Mouse (Mus musculus): Measurements from ENCODE around the gene Nebl. TPM values are rescaled to one million over a fixed set of nuclear protein-coding genes. Genes with fewer than 3 reads are reported as not detected.

Gene Nebl
- polyA plus RNA-seq, 1 experiment = 0.08 TPM

DNA sequence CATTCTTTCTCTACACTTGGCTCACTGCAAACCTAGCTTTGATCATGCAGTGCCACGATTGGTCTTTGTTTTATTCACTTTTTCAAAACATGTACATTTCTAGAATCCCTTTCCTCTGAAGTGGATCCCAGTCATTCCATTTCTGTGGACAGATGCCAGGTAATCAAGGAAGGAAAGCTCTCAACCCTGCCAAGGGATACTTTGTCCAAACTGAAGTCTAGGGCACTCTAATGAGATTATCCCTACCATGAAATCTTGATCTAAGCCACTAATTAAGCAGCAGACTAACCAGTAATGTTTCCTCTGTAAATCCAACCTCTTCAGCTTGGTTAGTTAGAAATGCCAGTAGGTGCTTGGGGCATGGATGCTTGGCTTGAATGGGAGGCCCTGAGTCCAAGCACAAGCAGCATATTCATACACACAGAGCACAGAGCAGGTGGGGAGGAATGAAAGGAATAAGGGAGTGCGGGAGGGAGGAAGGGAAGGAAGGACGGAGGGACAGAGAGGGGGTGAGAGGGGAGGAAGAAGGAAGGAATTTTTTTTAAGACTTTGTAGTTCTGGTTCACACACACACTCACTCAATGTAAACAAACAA lies 184.8 kb downstream of the Nebl start:
- Histone ChIP-seq H3K4me2 (ENCODE audit: low read depth) (no peak overlapping the region), H3K36me3 (ENCODE audit: control insufficient read depth, insufficient read depth) (no peaks in the 10 kb centered on the region), H3K4me3 (no peak overlapping the region), H3K27me3 (ENCODE audit: control insufficient read depth, insufficient read depth, insufficient read length) (no peaks in the 10 kb centered on the region), H3K79me2 (ENCODE audit: control insufficient read depth, insufficient read depth) (no peaks in the 10 kb centered on the region), H3ac (ENCODE audit: control insufficient read depth, insufficient read length) (no peak overlapping the region)
- TF ChIP-seq POLR2A (IDR thresholded peaks at IDR 0.05; ENCODE audit: insufficient read length, low read depth) (no peak), MYOG (IDR thresholded peaks at IDR 0.05; ENCODE audit: control insufficient read depth in 1 of 3, insufficient read depth in 1 of 3, insufficient read length in 2 of 3, low read depth in 2 of 3) (no peak), POLR2AphosphoS2 (IDR thresholded peaks at IDR 0.05; ENCODE audit: insufficient read length, low read depth) (no peak), CEBPB (IDR thresholded peaks at IDR 0.05; ENCODE audit: insufficient read depth, poor library complexity, severe bottlenecking) (no peak), SRF (IDR thresholded peaks at IDR 0.05; ENCODE audit: control insufficient read depth, insufficient read length, low read depth) (no peak), MAX (IDR thresholded peaks at IDR 0.05; ENCODE audit: low read depth) (no peak), MYOD1 (IDR thresholded peaks at IDR 0.05; ENCODE audit: control insufficient read depth in 1 of 3, insufficient read length in 2 of 3, low read depth in 2 of 3) (no peak), TCF3 (IDR thresholded peaks at IDR 0.05; ENCODE audit: insufficient read length, low read depth) (no peak), TCF12 (IDR thresholded peaks at IDR 0.05; ENCODE audit: insufficient read depth, poor library complexity, severe bottlenecking) (no peak), REST (IDR thresholded peaks at IDR 0.05; ENCODE audit: insufficient read depth, insufficient read length) (no peak), USF1 (IDR thresholded peaks at IDR 0.05; ENCODE audit: low read depth) (no peak), E2F4 (IDR thresholded peaks at IDR 0.05; ENCODE audit: insufficient read depth) (no peak)

DNA sequence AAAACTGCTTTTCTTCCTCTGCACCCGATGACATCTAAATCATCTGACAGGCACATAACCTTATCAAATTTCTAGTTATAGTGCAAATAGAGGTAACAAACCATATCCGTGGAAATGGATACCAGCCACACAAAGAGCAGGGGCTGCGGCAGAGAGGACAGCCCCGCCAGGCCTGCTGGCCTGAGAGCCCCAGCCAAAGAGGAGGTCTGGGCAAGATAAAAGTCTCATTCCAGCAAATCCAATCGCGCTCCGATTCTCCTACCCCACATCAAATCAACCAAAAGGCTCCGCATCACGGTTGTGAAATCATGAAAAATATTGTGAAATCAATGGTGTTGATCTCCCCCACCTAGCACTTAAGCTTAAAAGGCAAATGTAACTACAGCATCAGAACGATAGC lies 191.5 kb downstream of the Nebl start:
- Histone ChIP-seq H3K79me2 (ENCODE audit: control insufficient read depth, insufficient read depth) (no peaks in the 10 kb centered on the region), H3ac (ENCODE audit: control insufficient read depth, insufficient read length) (no peak overlapping the region), H3K4me2 (ENCODE audit: low read depth) (no peak overlapping the region), H3K36me3 (ENCODE audit: control insufficient read depth, insufficient read depth) (no peaks in the 10 kb centered on the region), H3K4me3 (no peak overlapping the region), H3K27me3 (ENCODE audit: control insufficient read depth, insufficient read depth, insufficient read length) (no peaks in the 10 kb centered on the region)
- TF ChIP-seq TCF12 (IDR thresholded peaks at IDR 0.05; ENCODE audit: insufficient read depth, poor library complexity, severe bottlenecking) (no peak), SRF (IDR thresholded peaks at IDR 0.05; ENCODE audit: control insufficient read depth, insufficient read length, low read depth) (no peak), E2F4 (IDR thresholded peaks at IDR 0.05; ENCODE audit: insufficient read depth) (no peak), MAX (IDR thresholded peaks at IDR 0.05; ENCODE audit: low read depth) (no peak)

DNA sequence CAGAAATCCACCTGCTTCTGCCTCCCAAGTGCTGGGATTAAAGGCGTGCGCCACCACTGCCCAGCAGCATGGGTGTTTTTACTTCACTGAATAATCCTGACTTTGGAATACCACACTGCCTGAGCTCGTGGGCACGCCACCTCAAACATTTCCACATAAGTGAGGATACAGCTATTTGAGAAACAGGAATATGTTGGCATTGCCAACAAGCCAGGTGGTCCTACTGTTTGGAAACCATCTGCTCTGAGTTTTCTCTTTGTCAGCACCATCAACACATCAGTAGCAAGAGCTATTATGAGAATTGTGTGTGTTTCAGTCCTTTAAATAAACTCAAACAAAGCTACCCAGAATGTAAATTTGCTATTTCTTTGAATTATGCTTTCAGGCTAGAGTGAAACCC lies 192.8 kb downstream of the Nebl start:
- Histone ChIP-seq H3K36me3 (ENCODE audit: control insufficient read depth, insufficient read depth) (no peaks in the 10 kb centered on the region), H3K4me3 (no peak overlapping the region), H3K4me2 (ENCODE audit: low read depth) (no peak overlapping the region), H3K79me2 (ENCODE audit: control insufficient read depth, insufficient read depth) (no peaks in the 10 kb centered on the region), H3K27me3 (ENCODE audit: control insufficient read depth, insufficient read depth, insufficient read length) (no peaks in the 10 kb centered on the region), H3ac (ENCODE audit: control insufficient read depth, insufficient read length) (no peak overlapping the region)
- TF ChIP-seq USF1 (IDR thresholded peaks at IDR 0.05; ENCODE audit: low read depth) (no peak), MYOD1 (IDR thresholded peaks at IDR 0.05; ENCODE audit: control insufficient read depth in 1 of 3, insufficient read length in 2 of 3, low read depth in 2 of 3) (no peak)

- H3K27me3 ChIP-seq (ENCODE audit: control insufficient read depth, insufficient read depth, insufficient read length) = no peaks in the 10 kb centered on the region
- no peak overlapping the region for H3K4me3 ChIP-seq
- no peak overlapping the region for H3ac ChIP-seq (ENCODE audit: control insufficient read depth, insufficient read length)
- no peak overlapping the region for H3K4me2 ChIP-seq (ENCODE audit: low read depth)
- TF ChIP-seq MAX (IDR thresholded peaks at IDR 0.05; ENCODE audit: low read depth) = no peak
- no peak for TF ChIP-seq MYOD1 (IDR thresholded peaks at IDR 0.05; ENCODE audit: control insufficient read depth in 1 of 3, insufficient read length in 2 of 3, low read depth in 2 of 3)
- TF ChIP-seq REST (IDR thresholded peaks at IDR 0.05; ENCODE audit: insufficient read depth, insufficient read length) = no peak
- TF ChIP-seq TCF12 (IDR thresholded peaks at IDR 0.05; ENCODE audit: insufficient read depth, poor library complexity, severe bottlenecking) = no peak
- TF ChIP-seq SRF (IDR thresholded peaks at IDR 0.05; ENCODE audit: control insufficient read depth, insufficient read length, low read depth) = no peak
- no peak for TF ChIP-seq POLR2A (IDR thresholded peaks at IDR 0.05; ENCODE audit: insufficient read length, low read depth)
- TF ChIP-seq POLR2AphosphoS2 (IDR thresholded peaks at IDR 0.05; ENCODE audit: insufficient read length, low read depth) = no peak
- no peak for TF ChIP-seq MYOG (IDR thresholded peaks at IDR 0.05; ENCODE audit: control insufficient read depth in 1 of 3, insufficient read depth in 1 of 3, insufficient read length in 2 of 3, low read depth in 2 of 3)
- no peak for TF ChIP-seq CEBPB (IDR thresholded peaks at IDR 0.05; ENCODE audit: insufficient read depth, poor library complexity, severe bottlenecking)
- no peak for TF ChIP-seq TCF3 (IDR thresholded peaks at IDR 0.05; ENCODE audit: insufficient read length, low read depth)
- no peak for TF ChIP-seq E2F4 (IDR thresholded peaks at IDR 0.05; ENCODE audit: insufficient read depth)
- no peak for TF ChIP-seq USF1 (IDR thresholded peaks at IDR 0.05; ENCODE audit: low read depth)
- H3K79me2 ChIP-seq (ENCODE audit: control insufficient read depth, insufficient read depth) = no peaks in the 10 kb centered on the region
- H3K36me3 ChIP-seq (ENCODE audit: control insufficient read depth, insufficient read depth) = no peaks in the 10 kb centered on the region
Observed at GRCm38 (mm10) chr2:17531355-17532105, 199.7 kb downstream of the Nebl start.

All from myocyte (in vitro differentiated cells).